Mouse (Mus musculus): ENCODE results near the gene Zdhhc6.

DNA sequence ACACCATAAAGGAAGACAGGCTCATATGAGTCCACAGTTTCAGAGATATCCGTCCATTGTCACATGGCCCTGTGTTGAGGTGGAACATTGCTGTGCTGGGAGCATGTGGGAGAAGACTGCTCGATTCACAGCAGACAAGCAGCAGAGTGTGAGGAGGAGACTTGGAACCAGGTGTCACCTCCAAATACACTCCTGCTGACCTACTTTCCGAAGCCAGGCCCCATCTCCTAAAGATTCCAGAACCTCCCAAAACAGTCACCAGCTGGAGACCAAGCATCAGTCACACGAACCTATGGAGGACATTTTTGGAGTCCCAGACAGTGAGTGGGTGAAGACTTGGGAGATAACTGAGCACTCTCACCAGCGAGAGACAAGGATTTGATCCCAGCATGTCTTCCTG is 79.3 kb downstream of the Zdhhc6 start:
- no peak for TF ChIP-seq EP300 (IDR thresholded peaks at IDR 0.05; ENCODE audit: insufficient read depth, low read depth, low read length)
- TF ChIP-seq CTCF (IDR thresholded peaks at IDR 0.05; ENCODE audit: low read depth, low read length), result no peak
